8 mouse cellular contexts compared by ENCODE assay signal in the genomic region with DNA sequence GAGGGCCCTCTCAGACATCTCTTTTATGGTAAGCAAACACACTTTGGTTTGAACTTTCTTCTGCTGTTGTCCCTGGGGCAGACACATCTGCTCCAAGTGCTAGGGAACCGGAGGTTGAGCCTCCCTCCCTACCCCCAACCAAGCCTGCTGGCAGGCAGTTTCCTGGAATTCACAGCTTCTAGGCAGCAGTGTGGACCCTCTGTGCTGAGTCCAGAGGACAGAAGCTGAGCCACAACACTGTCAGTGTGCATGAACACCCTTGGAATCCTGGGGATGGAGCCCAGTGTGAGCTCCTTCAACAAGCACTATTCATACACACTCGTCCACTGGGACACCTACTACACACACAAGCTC. TPM values are rescaled to one million over a fixed set of nuclear protein-coding genes. Genes with fewer than 3 reads are reported as not detected.
DNase-seq lines count a peak whose midpoint lies in the region; ATAC-seq lines count a peak whose summit lies in the region.

No protein-coding gene starts in this region.

- H3K9me3 ChIP-seq in heart, embryonic 10.5 days = no peaks in the 10 kb centered on the region
- H3K9me3 ChIP-seq in forebrain, embryonic 12.5 days = no peaks in the 10 kb centered on the region
- no peaks in the 10 kb centered on the region for H3K9me3 ChIP-seq in kidney, embryonic 14.5 days (ENCODE audit: control insufficient read depth, low read length)
- no peaks in the 10 kb centered on the region for H3K9me3 ChIP-seq in midbrain, embryonic 12.5 days

- H3K27ac ChIP-seq in heart, embryonic 10.5 days = peak overlapping the region; percentile 84
- H3K27ac ChIP-seq in forebrain, embryonic 12.5 days = peak overlapping the region; percentile 42; the same call in 1 of the 2 replicates
- peak overlapping the region; percentile 93 for H3K27ac ChIP-seq in kidney, embryonic 14.5 days (ENCODE audit: low read depth, low read length)
- H3K27ac ChIP-seq in midbrain, embryonic 12.5 days (replicated peaks) = peak overlapping the region; percentile 15; the same call in 1 of the 2 replicates

- WGBS in heart, embryonic 10.5 days = 23% methylated on average over 2 of the region's 2 CpGs
- 47% methylated on average over 2 of the region's 2 CpGs for WGBS in forebrain, embryonic 12.5 days
- 35% methylated on average over 2 of the region's 2 CpGs for WGBS in kidney, embryonic 14.5 days
- 41% methylated on average over 2 of the region's 2 CpGs for WGBS in midbrain, embryonic 12.5 days

- no peak for ATAC-seq in forebrain, embryonic 12.5 days (ENCODE audit: low FRiP score)
- ATAC-seq in kidney, embryonic 14.5 days (ENCODE audit: low FRiP score, low TSS enrichment) = peak; percentile 5; the same call in 1 of the 2 replicates
- ATAC-seq in midbrain, embryonic 12.5 days (ENCODE audit: low FRiP score, low read depth) = no peak

- no peak overlapping the region for H3K9ac ChIP-seq in forebrain, embryonic 12.5 days
- H3K9ac ChIP-seq in kidney, embryonic 14.5 days (ENCODE audit: low read depth, low read length) = peak overlapping the region; percentile 48; the same call in 1 of the 2 replicates
- 0 out of 2 replicates have a peak overlapping the region, but pooled peaks have one; percentile 24 for H3K9ac ChIP-seq in midbrain, embryonic 12.5 days (replicated peaks)

- peaks cover 94% of the 10 kb centered on the region for H3K4me1 ChIP-seq in heart, embryonic 10.5 days
- H3K4me1 ChIP-seq in forebrain, embryonic 12.5 days = peaks cover 87% of the 10 kb centered on the region
- H3K4me1 ChIP-seq in kidney, embryonic 14.5 days (ENCODE audit: control insufficient read depth, insufficient read depth, low read length) = peaks cover 81% of the 10 kb centered on the region
- peaks cover 87% of the 10 kb centered on the region for H3K4me1 ChIP-seq in midbrain, embryonic 12.5 days

- peak overlapping the region; percentile 31 for H3K4me3 ChIP-seq in heart, embryonic 10.5 days
- H3K4me3 ChIP-seq in forebrain, embryonic 12.5 days (replicated peaks) = no peak overlapping the region
- H3K4me3 ChIP-seq in kidney, embryonic 14.5 days (ENCODE audit: low read length) = no peak overlapping the region
- no peak overlapping the region for H3K4me3 ChIP-seq in midbrain, embryonic 12.5 days

- H3K4me2 ChIP-seq in forebrain, embryonic 12.5 days = no peak overlapping the region
- H3K4me2 ChIP-seq in kidney, embryonic 14.5 days (replicated peaks; ENCODE audit: low read depth, low read length) = peak overlapping the region; percentile 36
- H3K4me2 ChIP-seq in midbrain, embryonic 12.5 days (replicated peaks) = no peak overlapping the region

- peaks cover 32% of the 10 kb centered on the region for H3K36me3 ChIP-seq in heart, embryonic 10.5 days
- peaks cover 34% of the 10 kb centered on the region for H3K36me3 ChIP-seq in forebrain, embryonic 12.5 days (replicated peaks)
- peaks cover 12% of the 10 kb centered on the region; the same call in 1 of the 2 replicates for H3K36me3 ChIP-seq in kidney, embryonic 14.5 days (ENCODE audit: control insufficient read depth, insufficient read depth, low read length)
- peaks cover 22% of the 10 kb centered on the region for H3K36me3 ChIP-seq in midbrain, embryonic 12.5 days

- H3K27me3 ChIP-seq in heart, embryonic 10.5 days (ENCODE audit: insufficient read depth, poor library complexity, severe bottlenecking) = no peaks in the 10 kb centered on the region
- H3K27me3 ChIP-seq in forebrain, embryonic 12.5 days = no peaks in the 10 kb centered on the region
- no peaks in the 10 kb centered on the region for H3K27me3 ChIP-seq in kidney, embryonic 14.5 days (ENCODE audit: control insufficient read depth, insufficient read depth, low read length)
- no peaks in the 10 kb centered on the region for H3K27me3 ChIP-seq in midbrain, embryonic 12.5 days

- DNase-seq in heart, embryonic 10.5 days (ENCODE audit: low spot score) = no peak
- no peak for DNase-seq in heart, adult 9 months (ENCODE audit: low spot score in 2 of 2)
- no peak for DNase-seq in urinary bladder, postnatal 4 days (ENCODE audit: low spot score in 2 of 2)
- DNase-seq in ovary, postnatal 10 days (ENCODE audit: low spot score) = no peak
- DNase-seq in right cerebral cortex, postnatal 10 days (ENCODE audit: low spot score in 2 of 2) = no peak

RNA-seq across cellular contexts. Expression of gene 4930404H24Rik, which starts 55.3 kb away (rescaled TPM):
- not detected in 2 replicates for polyA plus RNA-seq in heart, embryonic 10.5 days (2016; fragmentation: Nextera tagmentation; extraction: Ambion mirVana)
- polyA plus RNA-seq in forebrain, embryonic 12.5 days (2016; fragmentation: Nextera tagmentation; extraction: Ambion mirVana) = not detected in 2 replicates
- polyA plus RNA-seq in kidney, embryonic 14.5 days (2014; fragmentation: Nextera tagmentation; extraction: Ambion mirVana) = not detected in 2 replicates
- not detected in 2 replicates for polyA plus RNA-seq in midbrain, embryonic 12.5 days (2016; fragmentation: Nextera tagmentation; extraction: Ambion mirVana)

Comparison
In these comparisons a context has a peak if more than half of its experiments do, and no peak if none do; other contexts are left out.
1. H3K27ac ChIP-seq: peak in every context shown above with its lines; median percentile 93 in kidney, embryonic 14.5 days; 84 in heart, embryonic 10.5 days; 42 in forebrain, embryonic 12.5 days; 15 in midbrain, embryonic 12.5 days.